Mouse (Mus musculus) heart, embryonic 15.5 days (tissue): ENCODE measurements at regions not wholly inside any gene's neighbourhood (a gene's known extent, or its start where the extent isn't known, plus 50 kb on each side); places are given as distances from the start of the nearest gene placed in this dataset.
A peak's percentile ranks its signal among the peaks of the same experiment; 100 is the strongest.

Experiments
- ATAC-seq: fragments of 200-750 bp; cut with Nextera tagmentation; replicated peaks from 2 replicates; pipeline ENCODE4 v1.8.0; 2017; ENCODE audit warnings: low read depth, moderate TSS enrichment; ENCODE audit not compliant: insufficient number of reproducible peaks, insufficient read depth, low FRiP score
- H3K27ac ChIP-seq: fragments of 300-500 bp; sonication (generic); 2 replicates; pipeline ENCODE4 v1.5.1; 2015; ENCODE audit warnings: mild to moderate bottlenecking, inconsistent platforms
- H3K27me3 ChIP-seq: fragments of 300-500 bp; sonication (generic); 2 replicates; pipeline ENCODE4 v1.6.1; 2015; ENCODE audit warnings: inconsistent platforms
- H3K36me3 ChIP-seq: fragments of 300-500 bp; sonication (generic); 2 replicates; pipeline ENCODE4 v1.6.1; 2015; ENCODE audit warnings: mild to moderate bottlenecking, inconsistent platforms
- H3K4me1 ChIP-seq: fragments of 300-500 bp; sonication (generic); replicated peaks from 2 replicates; pipeline ENCODE4 v1.6.1; 2015; ENCODE audit warnings: inconsistent platforms
- H3K4me2 ChIP-seq: fragments of 300-500 bp; sonication (generic); 2 replicates; pipeline ENCODE4 v1.6.1; 2015; ENCODE audit warnings: inconsistent platforms, mild to moderate bottlenecking, moderate library complexity
- H3K4me3 ChIP-seq: fragments of 300-500 bp; sonication (generic); 2 replicates; pipeline ENCODE4 v1.5.1; 2015; ENCODE audit warnings: mild to moderate bottlenecking, inconsistent platforms
- H3K9ac ChIP-seq: fragments of 300-500 bp; sonication (generic); 2 replicates; pipeline ENCODE4 v1.6.1; 2015; ENCODE audit warnings: mild to moderate bottlenecking, inconsistent platforms
- H3K9me3 ChIP-seq: fragments of 300-500 bp; sonication (generic); replicated peaks from 2 replicates; pipeline ENCODE4 v1.6.1; 2016; ENCODE audit warnings: inconsistent platforms
- WGBS: fragments of 180-500 bp; shearing (Covaris S2); methylation state at CpG from one replicate; pipeline ENCODE4 v1.1.7; 2015; ENCODE audit warnings: mixed read lengths; 5-methylcytosine and 5-hydroxymethylcytosine counted together

DNA sequence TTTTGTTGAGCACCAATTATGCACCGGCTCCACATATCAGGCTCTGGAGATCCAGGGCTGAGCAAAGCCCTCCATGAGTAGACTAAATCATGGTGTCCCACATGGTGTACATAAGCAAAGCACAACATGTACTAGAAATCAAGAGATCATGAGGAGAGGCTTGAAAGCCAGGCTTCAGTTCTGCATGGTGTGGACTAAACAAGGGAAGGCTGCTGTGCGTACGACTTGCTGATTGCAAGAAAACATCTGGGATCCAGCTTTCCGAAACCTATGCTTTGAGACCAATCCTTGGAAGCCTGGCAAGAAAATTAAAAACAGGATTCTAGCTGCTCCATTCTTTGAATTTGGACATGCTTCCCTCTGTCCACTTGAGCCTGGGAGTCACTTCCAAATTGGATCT, 249.1 kb upstream of the Sp8 start:
- 78% methylated on average over 4 of the region's 4 CpGs for WGBS
- no peaks in the 10 kb centered on the region for H3K27me3 ChIP-seq
- no peak overlapping the region for H3K9ac ChIP-seq
- H3K4me2 ChIP-seq, result no peak overlapping the region
- no peaks in the 10 kb centered on the region for H3K9me3 ChIP-seq
- H3K4me3 ChIP-seq, result no peak overlapping the region
- no peak overlapping the region for H3K27ac ChIP-seq
- H3K36me3 ChIP-seq, result no peaks in the 10 kb centered on the region
- no peak for ATAC-seq
- H3K4me1 ChIP-seq, result no peaks in the 10 kb centered on the region

DNA sequence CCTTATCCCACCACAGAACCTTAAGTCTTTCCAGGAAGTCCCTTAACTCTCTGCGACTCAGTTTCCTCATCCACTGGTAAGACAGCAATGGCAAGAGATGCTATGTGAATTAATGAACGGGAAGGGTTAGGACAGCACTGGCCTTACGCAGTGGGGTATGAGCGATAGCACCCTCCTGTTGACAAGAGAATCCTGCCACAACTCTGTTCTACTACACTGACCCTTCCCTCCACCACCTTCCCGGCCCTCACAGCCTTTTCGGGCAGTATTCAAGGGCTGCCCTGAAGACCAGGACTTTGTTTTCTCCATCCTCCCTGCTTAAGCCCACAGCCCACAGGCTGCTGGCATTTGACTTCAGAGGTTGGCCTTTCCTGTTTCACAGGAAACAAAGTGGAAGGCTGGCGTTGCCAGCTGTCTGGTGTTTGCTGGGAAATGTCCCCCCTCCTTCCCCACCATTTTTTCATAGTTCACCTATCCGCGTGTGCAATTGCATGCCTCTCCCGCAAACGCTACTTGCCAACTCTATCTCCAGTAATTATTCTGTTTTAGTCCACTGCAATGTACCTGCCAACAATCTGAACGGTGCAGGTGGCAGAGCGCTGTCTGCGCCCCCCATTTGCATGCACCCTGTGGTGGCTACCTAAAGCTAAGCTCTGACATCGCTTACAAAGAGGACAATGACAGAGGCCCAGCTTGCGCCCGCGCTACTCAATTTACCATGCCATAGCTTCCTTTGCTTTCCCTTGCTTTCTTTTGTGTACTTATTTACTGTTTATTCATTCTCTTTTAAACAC, 251.2 kb upstream of the Sp8 start:
- Histone ChIP-seq H3K9ac (no peak overlapping the region), H3K27ac (no peak overlapping the region), H3K4me1 (no peaks in the 10 kb centered on the region), H3K4me3 (no peak overlapping the region), H3K4me2 (no peak overlapping the region), H3K27me3 (no peaks in the 10 kb centered on the region), H3K9me3 (no peaks in the 10 kb centered on the region), H3K36me3 (no peaks in the 10 kb centered on the region)
- ATAC-seq, result no peak
- 39% methylated on average over 18 of the region's 18 CpGs for WGBS

DNA sequence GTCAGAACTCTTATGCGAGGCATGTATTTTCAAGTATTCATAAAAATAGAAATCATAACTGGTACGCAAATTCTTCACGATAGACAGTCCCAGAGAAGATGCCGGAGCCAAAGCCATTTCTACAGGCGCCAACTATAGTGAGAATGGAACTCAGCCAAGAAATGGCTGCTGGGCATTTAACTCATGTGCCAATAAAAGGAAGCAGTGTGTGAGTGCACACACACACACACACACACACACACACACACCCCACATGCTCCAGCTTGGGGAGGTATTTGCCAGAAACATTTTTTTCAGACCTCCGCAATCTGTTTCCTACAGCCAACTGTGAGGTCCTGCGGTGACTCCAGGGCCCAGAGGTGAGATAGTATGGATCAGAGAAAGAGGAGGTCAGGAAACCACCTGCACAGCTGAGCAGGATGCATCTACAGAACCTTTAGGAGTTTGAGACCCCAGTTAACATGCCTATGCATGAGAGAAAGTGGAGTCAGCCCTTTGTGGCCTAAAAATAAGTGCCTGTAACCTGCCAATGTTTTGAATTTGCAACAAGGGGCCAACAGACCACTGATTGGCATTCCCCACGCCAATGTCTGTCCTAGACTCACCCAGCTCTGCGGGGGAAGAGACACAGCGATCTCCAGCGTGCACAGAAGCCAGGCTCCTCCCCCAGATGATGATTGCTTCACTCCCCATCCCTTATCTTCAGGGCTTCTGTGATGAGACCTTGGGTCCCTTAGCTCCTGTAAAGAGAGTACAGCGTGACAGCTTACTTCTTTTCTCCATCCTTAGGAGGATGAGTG, 262.1 kb upstream of the Sp8 start:
- no peaks in the 10 kb centered on the region for H3K9me3 ChIP-seq
- peak; percentile 64; the same call in 1 of the 2 replicates for ATAC-seq
- no peak overlapping the region for H3K4me3 ChIP-seq
- whole genome bisulfite sequencing, result 35% methylated on average over 12 of the region's 12 CpGs
- H3K9ac ChIP-seq, result no peak overlapping the region
- H3K36me3 ChIP-seq, result no peaks in the 10 kb centered on the region
- H3K4me2 ChIP-seq, result peak overlapping the region; percentile 25; the same call in 1 of the 2 replicates
- H3K27me3 ChIP-seq, result no peaks in the 10 kb centered on the region
- peaks cover 13% of the 10 kb centered on the region for H3K4me1 ChIP-seq
- peak overlapping the region; percentile 86 for H3K27ac ChIP-seq

DNA sequence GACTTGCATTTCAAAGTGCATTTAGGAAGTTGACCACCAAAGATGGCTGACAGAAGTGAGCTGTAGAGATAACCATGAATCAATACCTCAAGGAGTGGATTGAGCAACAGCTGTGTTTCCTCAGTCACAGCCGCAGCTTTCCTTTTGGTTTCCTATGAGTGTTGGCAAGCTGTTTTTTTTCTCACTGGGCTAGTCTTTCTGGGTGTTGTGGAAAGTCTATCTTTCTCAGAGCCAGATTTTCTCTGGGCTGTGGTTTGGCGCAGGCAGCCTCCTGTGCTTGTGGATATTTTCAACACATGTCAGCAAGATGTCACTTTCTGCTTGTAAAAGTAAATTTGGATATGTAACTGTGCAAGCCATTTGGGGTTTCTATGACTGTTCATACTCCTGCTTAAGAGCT, 268.6 kb upstream of the Sp4 start:
- Histone ChIP-seq H3K27ac (no peak overlapping the region), H3K36me3 (no peaks in the 10 kb centered on the region), H3K4me2 (no peak overlapping the region), H3K4me3 (no peak overlapping the region), H3K4me1 (peaks cover 3% of the 10 kb centered on the region; the same call in 1 of the 2 replicates), H3K9ac (no peak overlapping the region), H3K9me3 (no peaks in the 10 kb centered on the region), H3K27me3 (no peaks in the 10 kb centered on the region)
- WGBS, result 28% methylated on average over 2 of the region's 2 CpGs
- no peak for ATAC-seq

DNA sequence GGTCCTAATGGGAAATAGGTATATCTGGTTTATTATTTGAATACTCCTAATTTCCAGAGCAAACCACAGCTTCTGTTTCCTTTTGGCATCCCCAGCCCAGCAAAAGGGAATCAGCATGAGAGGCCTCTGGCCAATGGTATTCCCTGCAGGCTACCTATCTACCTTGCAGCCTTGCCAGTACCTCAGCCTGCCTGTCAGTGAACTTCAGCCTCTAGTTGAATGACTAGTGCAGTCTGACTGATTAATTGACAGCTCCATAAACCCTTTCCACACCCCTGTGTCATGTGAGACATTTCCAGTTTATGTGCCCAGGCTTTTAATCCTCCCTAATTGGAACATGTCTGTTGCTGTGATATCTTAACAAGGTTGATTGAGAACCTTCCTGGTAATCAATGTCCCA, 265.4 kb upstream of the Sp4 start:
- Histone ChIP-seq H3K4me1 (peaks cover 11% of the 10 kb centered on the region; the same call in 1 of the 2 replicates), H3K9ac (no peak overlapping the region), H3K27ac (no peak overlapping the region), H3K27me3 (no peaks in the 10 kb centered on the region), H3K9me3 (no peaks in the 10 kb centered on the region), H3K36me3 (no peaks in the 10 kb centered on the region), H3K4me3 (no peak overlapping the region), H3K4me2 (no peak overlapping the region)
- ATAC-seq, result no peak

DNA sequence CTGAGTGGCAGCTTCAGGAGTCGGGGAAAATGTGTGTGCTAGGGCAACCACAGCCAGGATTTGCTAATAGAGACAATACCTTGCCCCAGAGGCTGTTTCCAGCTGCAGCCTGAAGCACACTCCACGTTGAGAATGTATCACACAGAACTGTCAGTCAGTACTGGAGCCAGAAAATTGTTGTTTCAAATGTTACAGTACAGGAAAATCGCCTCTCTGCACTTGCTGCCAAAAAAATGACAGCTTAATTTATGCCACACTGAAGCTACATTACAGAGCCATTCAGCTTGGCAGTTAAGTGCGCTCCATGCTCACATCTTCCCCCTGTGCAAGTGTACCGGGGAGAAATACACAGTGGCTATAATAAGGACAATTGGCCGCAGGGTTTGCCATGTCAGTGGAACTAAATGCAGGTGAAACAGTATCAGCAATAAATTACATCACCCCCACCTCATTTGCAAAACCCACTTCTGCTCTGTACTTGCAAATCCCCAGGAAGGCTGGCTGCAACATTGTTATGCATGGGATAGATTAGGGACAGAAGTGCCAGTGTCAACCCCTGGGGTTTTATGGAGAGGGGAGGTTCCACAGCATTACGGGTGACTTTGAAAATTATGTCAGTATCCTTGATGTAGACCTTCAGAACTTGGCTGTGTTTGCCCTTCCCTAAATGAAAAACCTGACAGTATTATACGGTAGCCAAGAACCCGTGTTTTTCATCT, 263.3 kb upstream of the Sp4 start:
- Histone ChIP-seq H3K4me2 (no peak overlapping the region), H3K9ac (no peak overlapping the region), H3K27me3 (no peaks in the 10 kb centered on the region), H3K4me3 (no peak overlapping the region), H3K9me3 (no peaks in the 10 kb centered on the region), H3K4me1 (peaks cover 8% of the 10 kb centered on the region; the same call in 1 of the 2 replicates), H3K27ac (peak overlapping the region; percentile 46; the same call in 1 of the 2 replicates), H3K36me3 (no peaks in the 10 kb centered on the region)
- 29% methylated on average over 9 of the region's 9 CpGs for WGBS
- peak; percentile 72; the same call in 1 of the 2 replicates for ATAC-seq

DNA sequence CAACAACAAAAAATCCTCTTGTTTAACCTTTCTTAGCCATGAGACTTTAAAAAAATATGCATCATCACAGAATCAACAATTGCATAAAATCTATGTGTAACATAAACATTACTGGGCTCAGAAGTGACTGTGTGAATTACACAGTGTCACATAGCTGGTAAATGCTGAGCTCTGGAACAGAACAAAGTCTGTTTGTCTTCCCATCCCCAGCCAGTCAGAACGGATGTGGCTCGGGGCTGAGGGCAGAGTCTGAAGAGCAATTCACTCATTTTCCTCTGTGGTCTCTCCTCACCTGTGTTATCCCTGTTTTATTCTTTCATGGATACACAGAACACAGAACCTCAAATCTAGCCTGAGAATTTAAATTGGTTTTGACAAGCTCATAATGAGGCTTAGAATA, 261.0 kb upstream of the Sp4 start:
- no peak overlapping the region for H3K9ac ChIP-seq
- no peaks in the 10 kb centered on the region for H3K27me3 ChIP-seq
- no peak overlapping the region for H3K27ac ChIP-seq
- no peak overlapping the region for H3K4me3 ChIP-seq
- peaks cover 8% of the 10 kb centered on the region; the same call in 1 of the 2 replicates for H3K4me1 ChIP-seq
- ATAC-seq, result no peak
- H3K36me3 ChIP-seq, result no peaks in the 10 kb centered on the region
- H3K4me2 ChIP-seq, result no peak overlapping the region
- WGBS, result 59% methylated on average over 2 of the region's 2 CpGs
- H3K9me3 ChIP-seq, result no peaks in the 10 kb centered on the region

DNA sequence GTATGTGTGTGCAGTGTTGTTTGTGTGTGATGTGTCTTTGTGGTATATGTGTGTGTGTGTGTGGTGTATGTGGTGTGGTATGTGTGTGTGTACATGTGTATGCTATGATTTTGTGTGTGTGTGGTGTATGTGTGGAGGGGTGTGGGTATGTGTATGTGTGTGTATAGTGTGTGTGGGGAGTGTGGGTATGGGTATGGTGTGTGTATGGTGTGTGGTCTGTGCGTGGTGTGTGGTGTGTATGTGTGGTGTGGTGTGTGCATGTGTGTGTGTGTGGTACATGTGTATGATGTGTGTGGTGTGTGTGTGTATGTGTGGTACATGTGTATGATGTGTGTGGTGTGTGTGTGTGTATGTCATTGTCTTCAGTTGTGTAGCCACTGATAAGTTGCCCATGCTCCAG, 247.8 kb upstream of the Sp4 start:
- no peaks in the 10 kb centered on the region for H3K9me3 ChIP-seq
- no peaks in the 10 kb centered on the region for H3K36me3 ChIP-seq
- no peak overlapping the region for H3K4me3 ChIP-seq
- H3K9ac ChIP-seq, result no peak overlapping the region
- no peak for ATAC-seq
- WGBS, result 96% methylated on average over 1 of the region's 1 CpGs
- no peaks in the 10 kb centered on the region for H3K4me1 ChIP-seq
- H3K27me3 ChIP-seq, result no peaks in the 10 kb centered on the region
- no peak overlapping the region for H3K4me2 ChIP-seq
- H3K27ac ChIP-seq, result no peak overlapping the region

DNA sequence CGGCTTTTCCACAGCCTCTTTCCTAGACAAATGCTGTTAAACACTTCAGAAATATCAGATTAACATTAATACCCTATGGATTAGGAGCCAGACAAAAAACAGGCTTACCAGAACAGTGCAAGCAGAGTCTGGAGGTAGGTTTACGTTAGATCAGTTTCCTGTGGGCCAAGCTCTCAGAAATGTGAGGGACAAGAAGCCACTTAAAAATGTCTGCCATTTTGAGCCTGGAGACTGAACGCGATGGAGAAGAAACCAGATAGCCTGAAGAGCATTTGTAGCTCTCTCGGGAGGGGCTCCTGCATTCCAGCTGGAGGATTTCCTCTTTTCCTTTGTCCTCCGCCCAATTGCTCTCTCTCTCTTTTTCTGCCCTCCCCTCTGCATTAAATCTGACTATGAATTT, 239.1 kb upstream of the Sp4 start:
- Histone ChIP-seq H3K27me3 (no peaks in the 10 kb centered on the region), H3K36me3 (no peaks in the 10 kb centered on the region), H3K9me3 (no peaks in the 10 kb centered on the region), H3K9ac (no peak overlapping the region), H3K27ac (no peak overlapping the region), H3K4me3 (no peak overlapping the region), H3K4me1 (no peaks in the 10 kb centered on the region), H3K4me2 (no peak overlapping the region)
- ATAC-seq, result no peak
- WGBS, result 21% methylated on average over 6 of the region's 6 CpGs

DNA sequence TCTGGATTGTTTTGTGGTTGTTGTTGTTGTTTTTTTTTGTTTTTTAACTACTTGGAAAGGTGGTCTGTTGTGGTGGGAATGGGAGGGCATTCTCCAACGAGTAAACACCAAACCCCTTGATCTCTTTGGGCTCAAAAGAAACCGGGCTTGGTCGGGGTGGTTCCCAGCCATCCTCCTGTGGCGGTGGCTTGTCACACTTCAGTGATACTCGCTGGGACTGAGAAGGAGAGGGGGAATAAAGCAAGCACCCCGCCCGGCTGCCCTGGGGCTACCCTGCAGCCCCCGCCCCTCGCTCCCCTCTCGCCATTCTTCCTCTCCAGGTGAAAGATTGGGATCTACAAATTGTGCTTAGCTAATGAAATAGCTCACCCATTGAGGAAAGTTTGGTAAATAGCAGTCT, 229.3 kb upstream of the Sp4 start:
- Histone ChIP-seq H3K27ac (no peak overlapping the region), H3K4me3 (peak overlapping the region; percentile 35), H3K4me2 (peak overlapping the region; percentile 60; the same call in 1 of the 2 replicates), H3K27me3 (peaks cover 40% of the 10 kb centered on the region), H3K9ac (no peak overlapping the region), H3K36me3 (no peaks in the 10 kb centered on the region), H3K9me3 (no peaks in the 10 kb centered on the region), H3K4me1 (peaks cover 12% of the 10 kb centered on the region)
- 11% methylated on average over 10 of the region's 10 CpGs for WGBS
- no peak for ATAC-seq
